Mouse (Mus musculus) cerebellum, adult 2 months (tissue): ENCODE measurements at regions not wholly inside any gene's neighbourhood (a gene's known extent, or its start where the extent isn't known, plus 50 kb on each side); places are given as distances from the start of the nearest gene placed in this dataset.

Experiments used
- CTCF ChIP-seq: fragments of 200-500 bp; IDR thresholded peaks from 2 replicates; pipeline ENCODE4 v1.5.1; 2011; ENCODE audit warnings: low read depth, mild to moderate bottlenecking, control low read depth, low read length, moderate library complexity, borderline replicate concordance; ENCODE audit not compliant: insufficient read depth
- POLR2A ChIP-seq: fragments of 200-500 bp; IDR thresholded peaks from 2 replicates; pipeline ENCODE4 v1.6.1; 2011; ENCODE audit warnings: low read length, control low read depth, borderline replicate concordance; ENCODE audit not compliant: insufficient read depth

- TF ChIP-seq CTCF, result no peak
- no peak for TF ChIP-seq POLR2A
Observed at GRCm38 (mm10) chr15:6016637-6017049, 282.9 kb upstream of the Dab2 start.
